Mouse (Mus musculus) forebrain, embryonic 11.5 days (tissue): ENCODE results near the gene Rbks. TPM values are rescaled to one million over a fixed set of nuclear protein-coding genes. Genes with fewer than 3 reads are reported as not detected.

ENCODE experiments used
- ATAC-seq: fragments of 200-750 bp; cut with Nextera tagmentation; replicated peaks from 2 replicates; pipeline ENCODE4 v1.8.0; 2017; ENCODE audit warnings: moderate TSS enrichment; ENCODE audit not compliant: low FRiP score
- DNase-seq: peaks from one replicate; pipeline ENCODE4 v3.0.0-alpha.2; 2017; ENCODE audit warnings: low spot score
- H3K27ac ChIP-seq: fragments of 300-500 bp; sonication (generic); 2 replicates; pipeline ENCODE4 v1.5.1; 2014; ENCODE audit warnings: low read depth, low read length
- H3K27me3 ChIP-seq: fragments of 300-500 bp; sonication (generic); 2 replicates; pipeline ENCODE4 v1.6.1; 2014; ENCODE audit warnings: mild to moderate bottlenecking, low read length, mixed read lengths; ENCODE audit not compliant: control insufficient read depth, insufficient read depth
- H3K36me3 ChIP-seq: fragments of 300-500 bp; sonication (generic); 2 replicates; pipeline ENCODE4 v1.6.1; 2014; ENCODE audit warnings: mild to moderate bottlenecking, low read length, moderate library complexity, mixed read lengths; ENCODE audit not compliant: control insufficient read depth, insufficient read depth
- H3K4me1 ChIP-seq: fragments of 300-500 bp; sonication (generic); replicated peaks from 2 replicates; pipeline ENCODE4 v1.6.1; 2014; ENCODE audit warnings: low read length, mixed read lengths; ENCODE audit not compliant: control insufficient read depth, insufficient read depth
- H3K4me2 ChIP-seq: fragments of 300-500 bp; sonication (generic); 2 replicates; pipeline ENCODE4 v1.6.1; 2014; ENCODE audit warnings: low read depth, mild to moderate bottlenecking, low read length, moderate library complexity, mixed read lengths; ENCODE audit not compliant: severe bottlenecking
- H3K4me3 ChIP-seq: fragments of 300-500 bp; sonication (generic); 2 replicates; pipeline ENCODE4 v1.5.1; 2014; ENCODE audit warnings: low read depth, low read length
- H3K9ac ChIP-seq: fragments of 300-500 bp; sonication (generic); 2 replicates; pipeline ENCODE4 v1.6.1; 2014; ENCODE audit warnings: low read length
- H3K9me3 ChIP-seq: fragments of 300-500 bp; sonication (generic); 2 replicates; pipeline ENCODE4 v1.6.1; 2016; ENCODE audit warnings: low read length, mixed read lengths; ENCODE audit not compliant: control insufficient read depth
- WGBS: fragments of 180-500 bp; shearing (Covaris S2); extraction: QIAGEN DNeasy Blood & Tissue Kit; methylation state at CpG from one replicate; pipeline ENCODE4 v1.1.7; 2014; 5-methylcytosine and 5-hydroxymethylcytosine counted together
- polyA plus RNA-seq: library from polyadenylated mRNA; unstranded; fragments of >200 nt; fragmentation: Nextera tagmentation; extraction: Ambion mirVana; gene quantifications from 2 replicates; pipeline ENCODE4 v1.2.1, GENCODE M21; 2014

Rbks gene
- polyA plus RNA-seq, 1 experiment from 2014 or later: 3.4 TPM

DNA sequence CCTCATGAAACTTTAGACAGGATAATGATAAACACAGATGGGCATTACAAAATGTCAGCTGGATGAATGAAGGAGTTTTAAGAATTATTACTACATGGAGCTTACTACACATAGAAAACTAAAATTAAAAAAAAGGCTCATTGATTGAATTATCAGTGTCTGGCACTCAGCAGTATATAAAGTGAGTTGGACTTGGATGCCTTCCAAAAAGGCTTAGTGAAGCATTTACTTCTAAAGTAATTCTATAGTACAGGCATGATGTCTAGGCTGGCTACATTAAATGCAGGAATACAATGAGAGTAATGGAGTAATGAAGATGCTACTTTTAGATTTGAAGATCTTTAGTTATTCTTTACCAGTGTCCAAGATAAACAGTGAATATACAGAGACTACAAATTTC lies 4.2 kb downstream of the Rbks start:
- Histone ChIP-seq H3K27ac (no peak overlapping the region), H3K36me3 (no peaks in the 10 kb centered on the region), H3K4me1 (no peaks in the 10 kb centered on the region), H3K27me3 (no peaks in the 10 kb centered on the region), H3K4me3 (no peak overlapping the region), H3K9me3 (no peaks in the 10 kb centered on the region), H3K4me2 (no peak overlapping the region), H3K9ac (no peak overlapping the region)
- ATAC-seq: no peak
- no peak for DNase-seq

GRCm38 (mm10) chr5:31687972-31688371 lies 9.5 kb downstream of the Rbks start:
- Histone ChIP-seq H3K4me1 (no peaks in the 10 kb centered on the region), H3K4me3 (no peak overlapping the region), H3K4me2 (no peak overlapping the region), H3K27ac (no peak overlapping the region), H3K9me3 (no peaks in the 10 kb centered on the region), H3K27me3 (no peaks in the 10 kb centered on the region), H3K9ac (no peak overlapping the region), H3K36me3 (no peaks in the 10 kb centered on the region)
- no peak for DNase-seq
- ATAC-seq: no peak
- WGBS: 90% methylated on average over 3 of the region's 3 CpGs

DNA sequence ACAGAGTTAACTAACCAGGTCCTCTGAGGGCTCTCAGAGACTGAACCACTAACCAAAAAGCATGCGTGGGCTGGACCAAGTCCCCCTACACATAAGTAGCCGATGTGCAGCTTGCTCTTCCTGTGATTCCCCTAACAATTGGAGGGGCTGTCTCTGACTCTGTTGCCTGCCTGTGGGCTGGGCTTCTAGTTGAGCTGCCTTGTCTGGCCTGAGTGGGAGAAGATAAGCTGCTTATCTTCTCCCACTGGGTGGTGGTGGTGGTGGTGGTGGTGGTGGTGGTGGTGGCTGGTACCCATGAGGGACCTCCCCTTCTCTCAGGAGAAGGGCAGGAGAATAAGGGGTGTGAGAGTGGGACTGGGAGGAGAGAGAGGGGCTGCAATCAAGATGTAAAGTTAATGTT lies 11.4 kb downstream of the Rbks start:
- no peaks in the 10 kb centered on the region for H3K4me1 ChIP-seq
- no peak overlapping the region for H3K9ac ChIP-seq
- no peak overlapping the region for H3K27ac ChIP-seq
- no peak for ATAC-seq
- no peak overlapping the region for H3K4me3 ChIP-seq
- DNase-seq: no peak
- H3K27me3 ChIP-seq: no peaks in the 10 kb centered on the region
- 47% methylated on average over 2 of the region's 2 CpGs for WGBS
- no peaks in the 10 kb centered on the region for H3K9me3 ChIP-seq
- H3K36me3 ChIP-seq: no peaks in the 10 kb centered on the region
- H3K4me2 ChIP-seq: no peak overlapping the region

- H3K4me3 ChIP-seq: no peak overlapping the region
- WGBS: 85% methylated on average over 1 of the region's 1 CpGs
- no peaks in the 10 kb centered on the region for H3K36me3 ChIP-seq
- no peak overlapping the region for H3K4me2 ChIP-seq
- DNase-seq (no peak), ATAC-seq (no peak)
- no peak overlapping the region for H3K27ac ChIP-seq
- no peaks in the 10 kb centered on the region for H3K27me3 ChIP-seq
- H3K4me1 ChIP-seq: no peaks in the 10 kb centered on the region
- no peaks in the 10 kb centered on the region for H3K9me3 ChIP-seq
- H3K9ac ChIP-seq: no peak overlapping the region
Measured at GRCm38 (mm10) chr5:31682305-31682704, 15.1 kb downstream of the Rbks start.

DNA sequence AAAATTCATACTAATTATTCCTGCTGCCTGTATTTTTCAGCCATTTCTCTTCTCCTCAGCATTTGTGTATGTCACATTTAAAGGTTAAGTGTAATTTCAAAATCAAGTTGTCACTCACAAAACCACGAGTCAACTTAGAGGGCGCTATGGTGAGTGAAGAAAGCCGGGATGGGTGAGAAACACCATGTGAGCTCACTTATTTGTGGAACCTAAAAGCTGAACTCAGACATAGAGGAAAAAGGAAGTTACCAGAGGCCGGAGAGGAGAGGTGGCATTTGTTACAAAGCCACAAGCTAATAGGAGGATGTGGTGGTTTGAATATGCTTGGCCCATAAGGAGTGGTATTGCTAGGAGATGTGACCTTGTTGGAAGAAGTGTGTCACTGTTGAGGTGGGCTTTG lies 17.2 kb downstream of the Rbks start:
- 82% methylated on average over 4 of the region's 4 CpGs for WGBS
- Histone ChIP-seq H3K27ac (no peak overlapping the region), H3K4me3 (no peak overlapping the region), H3K9me3 (no peaks in the 10 kb centered on the region), H3K9ac (no peak overlapping the region), H3K4me1 (no peaks in the 10 kb centered on the region), H3K36me3 (no peaks in the 10 kb centered on the region), H3K27me3 (no peaks in the 10 kb centered on the region), H3K4me2 (no peak overlapping the region)
- ATAC-seq: no peak
- no peak for DNase-seq

DNA sequence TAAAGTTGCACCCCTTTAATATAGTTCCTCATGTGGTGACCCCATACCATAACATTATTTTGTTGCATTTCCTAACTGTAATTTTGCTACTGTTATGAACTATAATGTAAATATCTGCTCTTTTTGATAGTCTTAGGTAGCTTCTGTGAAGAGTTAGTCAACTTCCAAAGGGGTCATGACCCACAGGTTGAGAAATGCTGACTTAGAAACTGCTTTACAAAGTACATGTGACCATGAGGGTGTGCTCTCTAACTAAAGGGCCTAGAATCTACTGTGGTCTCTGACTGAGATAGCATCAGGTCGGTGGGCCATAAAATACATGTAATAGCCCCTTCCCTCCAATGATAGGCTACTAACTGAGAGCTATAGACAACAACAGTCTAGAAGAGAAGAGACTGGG lies 19.4 kb downstream of the Rbks start:
- DNase-seq (no peak), ATAC-seq (no peak)
- Histone ChIP-seq H3K9me3 (no peaks in the 10 kb centered on the region), H3K4me2 (no peak overlapping the region), H3K4me1 (no peaks in the 10 kb centered on the region), H3K9ac (no peak overlapping the region), H3K4me3 (no peak overlapping the region), H3K27me3 (no peaks in the 10 kb centered on the region), H3K27ac (no peak overlapping the region), H3K36me3 (no peaks in the 10 kb centered on the region)
- WGBS: 76% methylated on average over 1 of the region's 1 CpGs

- Histone ChIP-seq H3K4me3 (no peak overlapping the region), H3K9me3 (no peaks in the 10 kb centered on the region), H3K4me1 (no peaks in the 10 kb centered on the region), H3K27me3 (no peaks in the 10 kb centered on the region), H3K36me3 (no peaks in the 10 kb centered on the region), H3K4me2 (no peak overlapping the region), H3K9ac (no peak overlapping the region), H3K27ac (no peak overlapping the region)
- 85% methylated on average over 2 of the region's 2 CpGs for WGBS
- DNase-seq (no peak), ATAC-seq (no peak)
Measured at GRCm38 (mm10) chr5:31673431-31673830, 24.0 kb downstream of the Rbks start.

DNA sequence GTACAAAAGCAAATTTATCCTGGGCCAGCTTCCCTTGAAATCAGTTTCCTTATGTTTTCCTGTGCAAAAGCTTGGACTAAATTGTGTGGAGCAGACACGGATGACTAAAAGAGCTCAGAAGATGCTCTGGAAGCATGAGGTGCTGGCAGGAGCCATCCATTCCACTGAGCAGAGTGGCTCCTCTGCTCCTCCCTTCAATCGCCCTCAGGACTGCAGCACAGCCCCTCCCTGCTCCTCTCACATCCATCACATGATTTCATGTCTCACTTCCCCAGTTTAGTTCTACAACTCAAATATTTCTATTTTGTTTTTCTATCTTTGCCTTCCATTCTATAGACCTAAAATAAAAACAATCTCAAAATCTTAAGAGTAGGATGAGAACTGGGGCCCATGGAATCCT lies 26.3 kb downstream of the Rbks start:
- Histone ChIP-seq H3K36me3 (no peaks in the 10 kb centered on the region), H3K27ac (no peak overlapping the region), H3K9ac (no peak overlapping the region), H3K9me3 (no peaks in the 10 kb centered on the region), H3K4me1 (no peaks in the 10 kb centered on the region), H3K27me3 (no peaks in the 10 kb centered on the region), H3K4me2 (no peak overlapping the region), H3K4me3 (no peak overlapping the region)
- DNase-seq: no peak
- 75% methylated on average over 2 of the region's 2 CpGs for WGBS
- no peak for ATAC-seq

- Histone ChIP-seq H3K27ac (no peak overlapping the region), H3K9ac (no peak overlapping the region), H3K4me1 (no peaks in the 10 kb centered on the region), H3K27me3 (no peaks in the 10 kb centered on the region), H3K36me3 (no peaks in the 10 kb centered on the region), H3K4me3 (no peak overlapping the region), H3K4me2 (no peak overlapping the region), H3K9me3 (no peaks in the 10 kb centered on the region)
- 80% methylated on average over 5 of the region's 5 CpGs for WGBS
- no peak for ATAC-seq
- DNase-seq: no peak
Measured at GRCm38 (mm10) chr5:31669984-31670383, 27.4 kb downstream of the Rbks start.
